Mouse (Mus musculus) right cerebral cortex, postnatal 4 days (tissue): ENCODE measurements around the gene Azi2.

Experiments used
- DNase-seq: peaks from one replicate; pipeline ENCODE4 v3.0.0-alpha.2; 2022

Gene Azi2

GRCm38 (mm10) chr9:118099395-118099794, 59.1 kb downstream of the Azi2 start:
- no peak for DNase-seq

DNA sequence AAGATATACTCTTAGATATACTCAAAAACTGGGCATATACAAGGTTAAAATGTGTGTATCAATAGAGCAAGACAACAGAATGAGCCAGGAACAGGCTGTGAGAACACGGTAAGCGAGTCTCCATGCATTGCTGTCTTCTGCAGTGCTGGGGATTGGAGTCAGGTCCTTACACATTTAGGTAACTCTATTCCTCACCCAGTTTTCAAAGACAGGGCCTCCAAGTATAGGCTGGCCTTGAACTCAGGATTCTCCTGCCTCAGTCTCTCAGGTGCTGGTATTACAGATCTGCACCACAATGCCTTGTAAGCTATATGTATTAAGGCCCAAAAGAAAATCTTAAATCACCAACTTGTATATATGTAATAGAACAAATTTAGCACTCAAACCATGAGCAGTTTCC, 60.2 kb downstream of the Azi2 start:
- no peak for DNase-seq

- no peak for DNase-seq
These were observed 61.5 kb downstream of the Azi2 start for GRCm38 (mm10) chr9:118101802-118102201.

DNA sequence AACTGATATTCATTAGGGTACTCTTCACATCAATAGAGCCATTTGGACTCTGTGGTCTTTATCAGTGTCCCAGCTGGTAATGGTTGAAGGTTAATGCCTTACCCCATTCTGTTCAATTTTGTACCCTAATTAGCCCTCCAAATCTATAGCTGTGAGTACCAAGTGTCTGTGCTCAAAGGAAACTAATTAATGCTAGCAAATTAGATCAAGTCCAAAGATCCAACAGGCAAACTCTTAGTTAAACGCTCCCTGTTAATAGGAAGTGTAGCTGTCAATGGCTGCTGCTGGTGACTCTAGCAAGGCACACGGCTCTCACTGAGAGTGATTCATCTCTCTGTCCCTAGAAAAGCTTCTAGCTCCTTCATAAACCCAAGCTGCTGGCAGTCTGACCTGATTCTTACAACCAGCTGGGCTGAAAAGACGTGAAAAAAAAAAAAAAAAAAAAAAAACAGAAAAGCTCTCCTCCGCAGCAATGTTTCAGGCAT, 68.3 kb downstream of the Azi2 start:
- DNase-seq = no peak

GRCm38 (mm10) chr9:118109697-118110359, 69.5 kb downstream of the Azi2 start:
- DNase-seq = no peak

DNA sequence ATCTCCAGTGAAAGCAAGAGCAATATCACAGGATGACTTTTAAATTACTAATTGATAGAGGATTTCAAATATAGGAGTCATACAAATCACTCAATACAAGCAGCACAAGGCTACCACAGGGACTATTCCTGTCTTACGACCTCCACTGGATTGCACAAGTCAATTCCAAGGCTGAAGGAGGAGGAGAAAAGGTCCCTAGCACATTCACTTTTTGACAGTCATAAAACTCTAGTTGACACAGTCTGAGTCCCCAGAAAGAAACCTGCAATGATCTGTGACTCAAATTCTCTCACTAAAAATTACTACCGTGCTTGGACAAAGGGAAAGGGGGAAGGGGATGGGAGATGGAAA, 70.0 kb downstream of the Azi2 start:
- no peak for DNase-seq
